8 mouse cellular contexts compared by ENCODE assay signal in genomic region chr6:134659108-134659958, GRCm38 (mm10). TPM values are rescaled to one million over a fixed set of nuclear protein-coding genes. Genes with fewer than 3 reads are reported as not detected.
DNase-seq lines count a peak whose midpoint lies in the region; ATAC-seq lines count a peak whose summit lies in the region.

No protein-coding gene starts in this region.

- ATAC-seq in megakaryocyte-erythroid progenitor cell, adult 5-6 weeks (replicated peaks; ENCODE audit: low FRiP score, low TSS enrichment, poor library complexity, severe bottlenecking), result peak; percentile 76

- DNase-seq in urinary bladder, postnatal 25 days (ENCODE audit: low spot score), result peak; percentile 19
- DNase-seq in urinary bladder, adult 18-20 months (ENCODE audit: low spot score in 2 of 2), result no peak
- peak; percentile 26 to 56 for DNase-seq in cerebellum, postnatal 36 days
- DNase-seq in gastrocnemius, postnatal 10 days, result peak; percentile 32
- DNase-seq in induced T-regulatory cell, adult 2 months (ENCODE audit: low read depth), result peak; percentile 78
- DNase-seq in left cerebral cortex, postnatal 25 days (ENCODE audit: low spot score in 2 of 2), result peak; percentile 49 to 74
- peak; percentile 52 for DNase-seq in skeletal muscle tissue, adult 2 months (ENCODE audit: low read depth, low spot score)

- intact Hi-C loops in left cerebral cortex, postnatal 25 days (cut with DNase I), result loop anchor here (1.0 to 2.0 kb wide), 3 partner anchors 135 to 287 kb away; no protein-coding TSS in a partner anchor

RNA-seq across cellular contexts. Expression of gene Borcs5, which starts 20.0 kb away (rescaled TPM):
- 10 to 100 TPM; 10.3 to 12.1 TPM for total RNA-seq in gastrocnemius, postnatal 10 days (2021)
- total RNA-seq in left cerebral cortex, postnatal 25 days (2021), result 10 to 100 TPM; 32.1 to 36.1 TPM
- total RNA-seq in megakaryocyte-erythroid progenitor cell, adult 5-6 weeks (2014; fragmentation: Nextera tagmentation), result 15.4 and 20.0 TPM in 2 replicates
- 9.0 and 10.6 TPM in 2 replicates for total RNA-seq in megakaryocyte-erythroid progenitor cell, adult 5-6 weeks (2017)

RNA-seq across cellular contexts. Expression of gene Mansc1, which starts 27.0 kb away (rescaled TPM):
- total RNA-seq in gastrocnemius, postnatal 10 days (2021), result 1 to 10 TPM; 3.2 to 4.0 TPM
- 10 to 100 TPM in 1 of 2 experiments, 1 to 10 TPM in 1; 9.9 to 10.0 TPM for total RNA-seq in left cerebral cortex, postnatal 25 days (2021)
- 0.20 TPM in 1 of 2 replicates, not detected in the other for total RNA-seq in megakaryocyte-erythroid progenitor cell, adult 5-6 weeks (2014; fragmentation: Nextera tagmentation)
- 0.28 and 1.5 TPM in 2 replicates for total RNA-seq in megakaryocyte-erythroid progenitor cell, adult 5-6 weeks (2017)

Comparison
In these comparisons a context has a peak if more than half of its experiments do, and no peak if none do; other contexts are left out.
1. DNase-seq: peak in urinary bladder, postnatal 25 days (single experiment), cerebellum, postnatal 36 days (2 of 2), gastrocnemius, postnatal 10 days (single experiment), induced T-regulatory cell, adult 2 months (single experiment), left cerebral cortex, postnatal 25 days (2 of 2) and skeletal muscle tissue, adult 2 months (single experiment); none in urinary bladder, adult 18-20 months (0 of 2).